ENCODE assay signal across 11 mouse cellular contexts in the genomic region with DNA sequence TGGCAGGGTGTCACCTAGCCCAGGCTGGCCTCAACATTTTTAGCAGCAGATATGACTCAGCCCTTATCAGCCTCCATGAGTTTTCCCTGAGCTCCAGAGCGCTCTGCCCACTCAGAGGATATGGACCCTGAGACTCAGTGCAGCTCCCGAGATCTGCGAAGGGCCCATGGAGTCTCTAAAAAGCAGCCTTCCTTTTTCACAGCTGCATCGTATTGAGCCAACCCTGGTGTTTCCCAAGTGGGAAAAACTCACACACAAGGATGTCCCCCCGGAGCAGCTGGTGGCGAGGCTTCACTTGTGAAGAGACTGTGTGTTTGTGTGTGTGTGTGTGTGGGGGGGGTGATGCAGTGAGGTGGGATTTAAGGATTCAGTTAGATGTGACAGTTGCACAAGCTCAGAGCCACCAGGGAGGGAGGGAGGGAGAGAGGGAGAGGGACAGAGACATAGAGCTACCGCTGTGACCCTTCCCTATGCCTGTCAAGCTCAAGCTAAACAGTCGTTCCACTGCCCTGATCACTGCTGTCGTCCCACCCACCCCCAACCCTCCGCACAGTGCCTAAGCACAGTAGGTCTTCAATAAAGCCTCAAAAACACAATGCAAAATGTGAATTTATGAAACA. TPM values are rescaled to one million over a fixed set of nuclear protein-coding genes. Genes with fewer than 3 reads are reported as not detected.
DNase-seq lines count a peak whose midpoint lies in the region; ATAC-seq and TF ChIP-seq lines count a peak whose summit lies in the region.
"Had no signal": no experiment of that assay in that cellular context is flagged by ENCODE, and none has a peak within 500 bp of the region (broad histone marks: within the 10 kb centered on the region; RNA-seq: fewer than 3 reads in every experiment).

No protein-coding gene starts in this region.

- H3K4me3 ChIP-seq in kidney, embryonic 16.5 days (ENCODE audit: low read length) = no peak overlapping the region
- peak overlapping the region; percentile 48 to 64 for H3K4me3 ChIP-seq in ES-E14 (ENCODE audit: insufficient read depth in 1 of 2, low read depth in 1 of 2, low read length in 2 of 2, poor library complexity in 1 of 2, severe bottlenecking in 1 of 2)
- H3K4me3 ChIP-seq in forebrain, embryonic 10.5 days = peak overlapping the region; percentile 38
- H3K4me3 ChIP-seq: limb, embryonic 15.5 days had no signal

- no peaks in the 10 kb centered on the region; the same call in 1 of the 2 replicates for H3K9me3 ChIP-seq in kidney, embryonic 16.5 days (ENCODE audit: low read length)
- no peaks in the 10 kb centered on the region for H3K9me3 ChIP-seq in ES-E14 (ENCODE audit: control insufficient read depth, insufficient read depth, low read depth, low read length)
- peaks cover 25% of the 10 kb centered on the region for H3K9me3 ChIP-seq in forebrain, embryonic 10.5 days
- H3K9me3 ChIP-seq: limb, embryonic 15.5 days had no signal

- H3K27me3 ChIP-seq in kidney, embryonic 16.5 days (ENCODE audit: insufficient read depth, low read length) = peaks cover 43% of the 10 kb centered on the region
- H3K27me3 ChIP-seq in forebrain, embryonic 10.5 days (ENCODE audit: poor library complexity, severe bottlenecking) = peaks cover 68% of the 10 kb centered on the region

- ATAC-seq in kidney, embryonic 16.5 days (ENCODE audit: low FRiP score, low TSS enrichment) = no peak
- ATAC-seq: activated CD4-positive, CD25-positive, alpha-beta regulatory T cell, adult 4 months had no signal

- H3K36me3 ChIP-seq in kidney, embryonic 16.5 days (ENCODE audit: insufficient read depth, low read length) = no peaks in the 10 kb centered on the region
- H3K36me3 ChIP-seq in ES-E14 (ENCODE audit: control insufficient read depth, insufficient read depth, low read length, poor library complexity, severe bottlenecking) = no peaks in the 10 kb centered on the region
- no peaks in the 10 kb centered on the region for H3K36me3 ChIP-seq in forebrain, embryonic 10.5 days (replicated peaks)
- H3K36me3 ChIP-seq: limb, embryonic 15.5 days had no signal

- peaks cover 28% of the 10 kb centered on the region for H3K4me1 ChIP-seq in kidney, embryonic 16.5 days (ENCODE audit: insufficient read depth, low read length)
- H3K4me1 ChIP-seq in ES-E14 (ENCODE audit: control insufficient read depth in 2 of 2, insufficient read depth in 2 of 2, low read length in 2 of 2, poor library complexity in 1 of 2) = peaks cover 3 to 12% of the 10 kb centered on the region in 2 experiments; a peak in 3 of 4 replicates
- peaks cover 61% of the 10 kb centered on the region for H3K4me1 ChIP-seq in forebrain, embryonic 10.5 days

- WGBS in kidney, embryonic 16.5 days = 41% methylated on average over 10 of the region's 10 CpGs
- WGBS in forebrain, embryonic 10.5 days = 36% methylated on average over 10 of the region's 10 CpGs

- H3K27ac ChIP-seq in kidney, embryonic 16.5 days (ENCODE audit: low read length) = no peak overlapping the region
- H3K27ac ChIP-seq in ES-E14 (ENCODE audit: insufficient read depth, low read depth, low read length, poor library complexity, severe bottlenecking) = no peak overlapping the region
- peak overlapping the region; percentile 97 for H3K27ac ChIP-seq in forebrain, embryonic 10.5 days
- H3K27ac ChIP-seq: limb, embryonic 15.5 days had no signal

- DNase-seq in kidney, postnatal 36 days = no peak
- DNase-seq in ES-E14 (ENCODE audit: low read depth, low spot score) = no peak
- no peak for DNase-seq in forebrain, embryonic 10.5 days (ENCODE audit: extremely low spot score, low spot score)
- DNase-seq in layer of hippocampus, postnatal 10 days (ENCODE audit: low spot score in 2 of 2) = peak; percentile 18 to 28
- DNase-seq in urinary bladder, postnatal 14 days (ENCODE audit: low spot score) = no peak
- DNase-seq in left cerebral cortex, postnatal 14 days (ENCODE audit: low spot score in 2 of 2) = no peak
- DNase-seq: kidney, adult 11 months had no signal

- H3K9ac ChIP-seq in kidney, embryonic 16.5 days (replicated peaks; ENCODE audit: low read length) = no peak overlapping the region
- no peak overlapping the region for H3K9ac ChIP-seq in ES-E14 (ENCODE audit: insufficient read depth, low read depth, low read length, poor library complexity, severe bottlenecking)
- H3K9ac ChIP-seq: limb, embryonic 15.5 days had no signal

- in situ Hi-C loops in ES-E14 (cut with MboI; ENCODE audit: low sequenced_read_pairs in 2 of 2, unreplicated experiment in 2 of 2) = no loop called here

- peak overlapping the region; percentile 42 for H3K4me2 ChIP-seq in kidney, embryonic 16.5 days (replicated peaks; ENCODE audit: low read depth, low read length)
- H3K4me2 ChIP-seq: limb, embryonic 15.5 days had no signal

- intact Hi-C loops in left cerebral cortex, postnatal 14 days (cut with DNase I) = loop anchor here (5.0 kb wide), 1 partner anchor 33 kb away; no protein-coding TSS in a partner anchor

TF ChIP-seq in ES-E14, 5 proteins besides CTCF, POLR2A, EP300 and RAD21:
- TF ChIP-seq HCFC1 (IDR thresholded peaks at IDR 0.05; ENCODE audit: borderline replicate concordance, insufficient read depth, low read length) = no peak
TF ChIP-seq in ES-E14: peak in this region for 0.

RNA-seq across cellular contexts. Expression of a gene that starts 3.1 kb away (rescaled TPM):
- not detected in 2 replicates for polyA plus RNA-seq in kidney, embryonic 16.5 days (2015; fragmentation: Nextera tagmentation; extraction: Ambion mirVana)
- total RNA-seq in ES-E14 (2012; rRNA removed) = not detected in 2 replicates
- not detected in 2 replicates for polyA plus RNA-seq in forebrain, embryonic 10.5 days (2016; fragmentation: Nextera tagmentation; extraction: Ambion mirVana)
- not detected for total RNA-seq in layer of hippocampus, postnatal 10 days (2021)
- total RNA-seq in left cerebral cortex, postnatal 14 days (2021) = not detected
- total RNA-seq: megakaryocyte-erythroid progenitor cell, adult 5-6 weeks had no signal
- polyA plus RNA-seq: activated CD4-positive, CD25-positive, alpha-beta regulatory T cell, adult 4 months; limb, embryonic 15.5 days had no signal

RNA-seq across cellular contexts. Expression of a gene that starts 32.8 kb away (rescaled TPM):
- polyA plus RNA-seq in kidney, embryonic 16.5 days (2015; fragmentation: Nextera tagmentation; extraction: Ambion mirVana) = 76.1 and 87.2 TPM in 2 replicates
- total RNA-seq in ES-E14 (2012; rRNA removed) = 128 and 197 TPM in 2 replicates
- polyA plus RNA-seq in forebrain, embryonic 10.5 days (2016; fragmentation: Nextera tagmentation; extraction: Ambion mirVana) = 80.3 and 91.5 TPM in 2 replicates
- 100 to 1,000 TPM; 817 to 911 TPM for total RNA-seq in layer of hippocampus, postnatal 10 days (2021)
- total RNA-seq in left cerebral cortex, postnatal 14 days (2021) = 100 to 1,000 TPM; 644 to 661 TPM

RNA-seq across cellular contexts. Expression of a gene that starts 45.1 kb away (rescaled TPM):
- polyA plus RNA-seq in kidney, embryonic 16.5 days (2015; fragmentation: Nextera tagmentation; extraction: Ambion mirVana) = 1.8 and 2.4 TPM in 2 replicates
- 1.5 and 2.6 TPM in 2 replicates for total RNA-seq in ES-E14 (2012; rRNA removed)
- 1.1 and 1.3 TPM in 2 replicates for polyA plus RNA-seq in forebrain, embryonic 10.5 days (2016; fragmentation: Nextera tagmentation; extraction: Ambion mirVana)
- 1 to 10 TPM; 1.5 to 1.7 TPM for total RNA-seq in layer of hippocampus, postnatal 10 days (2021)
- total RNA-seq in left cerebral cortex, postnatal 14 days (2021) = 1 to 10 TPM; 1.1 to 1.8 TPM

Comparison
In these comparisons a context has a peak if more than half of its experiments do, and no peak if none do; other contexts are left out.
1. DNase-seq: peak in layer of hippocampus, postnatal 10 days (2 of 2); none in kidney, postnatal 36 days (0 of 2), ES-E14 (single experiment), forebrain, embryonic 10.5 days (single experiment), urinary bladder, postnatal 14 days (single experiment) and left cerebral cortex, postnatal 14 days (0 of 2).